Mouse (Mus musculus) spleen, adult 2 months (tissue): Measurements from ENCODE around the gene Olfr543.
"Not testable (repeated sequence)": the region's sequence is repeated elsewhere in the genome, so short reads cannot be mapped to it uniquely, and the experiment has no call there.

Experiments used
- CTCF ChIP-seq: fragments of 200-500 bp; IDR thresholded peaks from 2 replicates; pipeline ENCODE4 v1.5.1; 2011; ENCODE audit warnings: mild to moderate bottlenecking, inconsistent platforms; ENCODE audit not compliant: insufficient read depth, insufficient read length, insufficient replicate concordance; ENCODE audit errors: extremely low read depth
- POLR2A ChIP-seq: fragments of 200-500 bp; IDR thresholded peaks from 2 replicates; pipeline ENCODE4 v1.6.1; 2011; ENCODE audit warnings: low read depth, low read length, inconsistent platforms

DNA sequence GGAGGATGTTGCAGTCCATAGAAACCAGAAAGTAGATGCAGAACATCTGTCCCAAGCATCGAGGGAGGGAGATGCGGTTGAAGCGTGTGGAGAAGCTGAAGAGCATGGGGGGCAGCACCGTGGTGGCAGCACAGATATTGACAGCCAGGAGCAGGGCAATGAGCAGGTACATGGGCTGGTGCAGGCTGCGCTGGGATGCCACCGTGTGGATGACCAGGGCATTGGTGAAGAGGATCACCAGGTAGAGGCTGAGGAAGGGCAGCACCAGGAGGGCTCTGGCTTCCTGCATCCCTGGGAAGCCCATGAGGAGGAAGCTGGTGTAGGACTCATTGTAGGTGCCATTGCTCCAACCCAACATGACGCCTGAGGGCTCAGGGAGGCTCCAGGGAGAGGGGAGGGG lies 12.9 kb upstream of the Olfr543 start:
- not testable (repeated sequence) for TF ChIP-seq POLR2A, CTCF
